Mouse (Mus musculus) small intestine, adult 2 months (tissue): ENCODE measurements around the gene Fmo1.

Experiments
- CTCF ChIP-seq: fragments of 200-500 bp; IDR thresholded peaks from 2 replicates; pipeline ENCODE4 v1.5.1; 2012; ENCODE audit warnings: low read depth, mild to moderate bottlenecking, control low read depth, inconsistent platforms, low read length, moderate library complexity, mixed read lengths; ENCODE audit not compliant: insufficient replicate concordance, insufficient read length; ENCODE audit errors: extremely low read depth
- POLR2A ChIP-seq: fragments of 200-500 bp; IDR thresholded peaks from 2 replicates; pipeline ENCODE4 v1.6.1; 2012; ENCODE audit warnings: low read depth, mild to moderate bottlenecking, control low read depth, inconsistent platforms, low read length, moderate library complexity

- TF ChIP-seq POLR2A (no peak), CTCF (no peak)
Observed at GRCm38 (mm10) chr1:162838976-162839375, 27.4 kb downstream of the Fmo1 start.
